Mouse (Mus musculus): ENCODE data around the gene Bpifb1.

DNA sequence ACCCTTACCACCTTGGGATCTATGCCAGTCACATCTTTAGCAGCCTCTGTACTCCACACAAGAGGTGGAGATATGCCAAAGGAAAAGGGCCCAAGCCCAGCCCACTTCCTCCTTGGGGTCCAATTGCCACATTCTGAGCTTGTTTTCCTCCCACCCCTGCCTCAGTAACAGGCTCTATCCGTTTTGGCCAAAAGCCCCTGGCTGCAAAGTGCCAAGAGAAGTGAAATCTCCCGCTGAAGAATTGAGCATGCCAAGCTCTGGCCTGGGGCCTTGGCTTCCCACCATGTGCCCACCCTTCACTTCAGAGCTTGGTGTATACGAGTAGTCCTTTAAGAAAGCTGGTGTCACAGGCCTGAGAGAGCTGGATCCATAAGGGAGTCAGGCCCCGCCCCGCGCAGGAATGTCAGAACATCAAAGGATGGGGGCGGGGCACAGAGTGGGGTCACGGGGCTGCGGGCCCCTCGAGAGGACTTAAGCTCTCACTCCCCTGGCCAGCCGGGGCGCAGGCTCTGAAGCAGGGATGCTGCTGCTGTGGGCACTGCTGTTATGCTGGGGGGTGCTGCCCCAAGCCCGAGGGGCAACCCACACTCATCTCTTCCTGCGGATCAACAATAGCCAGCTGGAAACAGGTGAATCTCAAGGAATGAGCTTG is 32.8 kb downstream of the Bpifb1 start, which contains the start of gene Bpifb5:
- TF ChIP-seq POLR2A (IDR thresholded peaks at IDR 0.05; ENCODE audit: borderline replicate concordance, insufficient read depth, low read length), result no peak
- TF ChIP-seq CTCF (IDR thresholded peaks at IDR 0.05; ENCODE audit: borderline replicate concordance, insufficient read depth, low read depth, low read length), result no peak

Measured in cerebellum, adult 2 months (tissue).